Mouse (Mus musculus) R1 (cell line): ENCODE results near the gene Erf.

Experiments
- DNase-seq: peaks from one replicate; pipeline ENCODE4 v3.0.0-alpha.2; 2018; ENCODE audit warnings: low read depth, low spot score

The Erf gene

DNA sequence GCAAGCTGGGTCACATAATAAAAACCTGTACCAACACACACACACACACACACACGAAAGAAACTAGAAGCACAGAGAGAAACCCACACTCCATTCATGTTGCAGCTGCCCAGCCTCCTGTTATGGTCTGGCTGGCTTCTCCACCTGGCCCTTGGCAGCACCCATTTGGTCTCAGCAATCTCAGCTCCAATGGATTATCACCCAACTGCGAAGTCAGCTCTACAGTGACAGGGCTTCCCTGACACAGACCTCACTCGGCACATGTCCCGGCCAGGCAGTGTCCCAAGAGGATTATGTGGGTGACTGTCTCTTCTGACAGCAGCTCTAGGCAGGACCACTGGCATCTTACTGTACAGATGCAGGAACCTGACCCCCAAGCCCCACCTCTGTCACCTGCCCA lies 40.1 kb downstream of the Erf start:
- no peak for DNase-seq

DNA sequence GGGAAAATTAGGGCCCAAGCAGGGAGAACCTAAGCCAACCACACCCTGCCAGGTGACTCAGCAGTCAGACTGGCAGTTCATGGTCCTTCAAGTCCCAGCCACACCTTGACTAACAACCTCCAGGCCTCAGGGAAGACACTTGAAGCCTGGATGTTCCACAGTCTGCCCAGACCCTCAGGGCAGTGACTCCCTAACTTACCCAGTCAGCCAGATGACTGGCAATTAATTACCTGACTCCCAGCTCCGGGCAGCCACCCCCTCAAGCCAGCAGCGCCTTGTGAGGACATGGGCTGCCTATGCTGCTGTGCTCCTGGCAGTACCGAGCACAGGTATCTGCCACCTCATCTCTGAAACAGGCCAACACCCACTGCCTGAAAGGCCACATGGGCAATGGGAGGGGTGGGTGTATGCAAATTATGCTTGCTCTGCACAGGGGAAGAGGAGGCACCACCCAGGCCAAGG lies 41.4 kb downstream of the Erf start:
- no peak for DNase-seq

DNA sequence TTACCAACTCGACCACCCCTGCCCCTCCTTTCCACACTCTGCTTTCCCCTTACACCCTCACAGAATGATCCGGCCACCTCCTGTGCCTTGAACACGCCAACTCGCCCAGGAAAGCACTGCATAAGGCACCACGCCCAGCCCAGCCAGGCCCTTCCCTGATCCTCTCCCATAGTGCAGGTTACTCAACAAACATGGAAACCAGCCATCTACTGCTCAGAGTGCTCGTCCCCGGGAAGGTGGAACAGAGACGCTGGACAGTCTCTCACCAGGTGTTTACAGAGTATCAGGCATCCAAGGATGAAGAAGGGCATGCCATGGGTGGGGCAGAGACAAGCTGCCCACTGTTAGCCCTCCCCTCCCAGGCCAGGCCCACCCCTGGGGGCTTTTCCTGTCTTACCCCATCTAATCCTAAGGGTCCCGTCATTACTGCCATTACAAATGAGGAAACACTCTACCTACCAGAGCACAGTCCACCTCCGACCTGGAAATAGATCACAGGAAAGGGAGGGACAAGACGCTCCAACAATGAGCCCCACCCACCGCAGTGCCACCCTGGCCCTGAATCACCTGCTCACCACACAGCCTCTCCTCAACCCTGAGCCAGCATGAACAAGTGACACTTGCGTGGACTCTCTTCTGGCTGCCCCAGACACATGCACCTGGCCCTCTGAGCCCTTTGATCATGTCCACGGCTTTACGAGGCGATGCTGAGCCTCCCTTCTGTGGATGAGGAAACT lies 44.3 kb downstream of the Erf start:
- no peak for DNase-seq

DNA sequence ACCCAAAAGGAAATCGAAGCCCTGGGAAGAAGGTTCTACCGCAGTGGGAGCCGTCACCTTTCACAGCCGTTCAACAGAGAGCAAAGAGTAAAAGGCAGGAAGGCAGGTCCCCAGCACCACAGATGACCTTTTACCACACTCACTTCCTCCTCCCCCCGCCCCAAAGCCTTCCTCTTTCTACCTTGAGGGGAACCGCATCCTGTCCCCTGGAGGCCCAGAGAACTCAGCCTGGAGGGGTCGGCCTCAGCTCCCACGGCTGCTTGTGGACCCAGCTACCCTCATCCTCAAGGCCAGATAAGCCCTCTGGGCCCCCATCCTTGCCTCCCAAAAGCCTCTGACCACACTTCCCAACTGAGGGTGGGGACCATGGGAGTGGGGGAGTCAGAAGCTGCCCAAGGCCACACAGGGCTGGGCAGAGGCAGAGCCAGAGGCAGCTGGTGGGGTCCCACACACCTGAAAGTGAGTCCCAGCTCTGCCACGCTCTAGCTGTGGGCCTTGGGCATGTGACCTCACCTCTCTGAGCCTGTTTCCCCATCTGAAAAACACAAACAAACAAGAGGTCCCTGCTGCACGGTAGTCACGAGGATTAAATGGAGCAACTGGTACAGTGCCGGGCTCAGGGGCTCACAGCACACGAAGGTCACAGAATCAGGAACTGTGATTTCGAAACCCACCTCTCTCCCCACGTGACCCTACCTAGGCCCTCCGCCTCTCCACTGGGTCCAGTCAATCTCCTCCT lies 45.0 kb downstream of the Erf start:
- no peak for DNase-seq

DNA sequence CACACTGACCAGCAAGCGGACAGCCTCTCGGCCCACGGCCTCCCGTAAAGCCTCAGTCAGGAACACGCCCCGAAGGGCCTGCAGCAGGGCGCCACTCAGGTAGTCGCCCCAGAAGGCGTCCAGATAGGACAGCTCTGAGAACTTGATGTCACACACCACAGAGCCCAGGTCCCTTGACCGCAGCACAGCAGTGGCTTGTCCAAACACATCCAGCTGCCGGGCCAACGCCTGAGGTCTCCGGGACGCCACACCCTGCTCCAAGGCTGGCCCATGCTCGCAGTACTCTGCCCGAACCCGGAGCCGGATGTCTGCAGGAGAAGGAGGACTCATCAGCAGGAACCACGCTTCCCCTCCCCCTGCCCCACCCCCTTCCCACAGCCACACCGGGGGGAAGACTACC lies 46.9 kb downstream of the Erf start:
- DNase-seq = peak; percentile 46

DNA sequence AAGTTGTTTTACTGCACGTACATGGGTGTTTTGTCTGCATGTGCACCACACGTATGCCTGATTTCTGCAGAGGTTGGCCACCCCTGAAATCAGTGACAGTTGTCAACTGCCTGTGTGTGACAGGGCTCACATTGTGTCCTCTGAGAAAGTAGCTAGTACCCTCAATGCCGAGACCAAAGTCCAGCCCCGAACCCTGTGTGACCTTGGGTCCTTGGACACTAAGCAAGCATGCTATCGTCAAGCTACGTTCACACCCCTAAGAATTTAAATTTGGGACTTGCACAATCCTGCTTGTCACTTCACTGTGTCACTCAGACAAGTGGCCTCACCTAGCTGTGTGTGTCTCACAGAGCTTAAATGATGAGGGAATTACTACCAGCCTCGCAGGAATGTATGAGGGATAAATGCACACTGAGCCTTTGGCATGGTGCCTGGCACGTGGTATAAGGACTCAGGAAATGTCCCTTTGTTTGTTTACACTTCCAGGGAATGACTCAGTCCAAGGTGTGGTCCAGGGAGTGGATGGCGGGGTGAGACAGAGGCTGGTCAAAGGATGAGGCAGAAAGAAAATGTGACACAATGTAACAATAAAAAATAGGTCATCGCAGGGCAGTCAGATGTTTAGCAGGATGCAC lies 53.1 kb downstream of the Erf start:
- peak; percentile 45 for DNase-seq

DNA sequence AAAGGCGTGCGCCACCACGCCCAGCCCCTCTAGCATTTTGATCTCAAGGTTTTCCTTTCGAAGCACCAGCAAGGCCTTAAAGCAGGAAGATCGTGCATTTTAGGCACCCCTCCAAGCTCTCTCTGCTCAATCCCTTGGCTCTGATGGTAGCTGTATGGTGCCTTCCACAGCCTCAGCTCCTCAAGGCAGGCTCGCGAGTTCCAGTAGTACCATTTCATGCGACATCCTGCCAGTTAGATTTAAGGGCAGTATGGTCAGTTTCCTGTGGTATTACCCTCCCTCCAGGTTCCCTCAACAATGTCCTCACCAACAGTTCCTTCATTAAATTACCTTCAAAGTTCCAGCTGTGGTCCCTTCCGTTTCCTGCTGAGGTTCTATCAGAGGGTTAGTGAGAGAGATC lies 54.5 kb downstream of the Erf start:
- DNase-seq = no peak

DNA sequence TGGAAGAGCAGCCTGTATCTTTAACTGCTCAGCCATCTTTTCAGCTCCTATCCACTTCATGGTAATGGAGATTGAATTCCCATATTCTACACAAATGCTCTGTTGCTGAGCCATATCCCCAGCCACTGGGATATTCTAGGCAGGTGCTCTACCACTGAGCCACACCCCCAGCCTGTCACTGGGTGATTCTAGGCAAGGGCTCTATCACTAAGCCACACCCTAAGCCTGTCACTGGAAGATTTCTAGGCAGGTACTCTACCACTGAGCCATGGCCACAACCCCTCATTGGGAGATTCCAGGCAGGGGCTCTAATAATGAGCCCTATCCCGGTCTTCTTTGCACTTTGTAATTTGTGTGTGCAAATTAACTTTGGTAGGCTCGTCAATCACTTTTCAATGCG lies 55.4 kb downstream of the Erf start:
- DNase-seq = no peak
